Mouse (Mus musculus) brown adipose tissue, adult 24 weeks (tissue): ENCODE measurements around the gene Arfgap2. TPM values are rescaled to one million over a fixed set of nuclear protein-coding genes. Genes with fewer than 3 reads are reported as not detected.
A peak's percentile ranks its signal among the peaks of the same experiment; 100 is the strongest.

Source experiments
- H3K27ac ChIP-seq: fragments of 200-500 bp; replicated peaks from 2 replicates; pipeline ENCODE4 v1.5.1; 2012; ENCODE audit warnings: low read depth, mild to moderate bottlenecking, low read length
- H3K4me1 ChIP-seq: fragments of 200-500 bp; 2 replicates; pipeline ENCODE4 v1.6.1; 2012; ENCODE audit warnings: low read length, mixed read lengths; ENCODE audit not compliant: control insufficient read depth, insufficient read depth, insufficient read length
- H3K4me3 ChIP-seq: fragments of 200-500 bp; 2 replicates; pipeline ENCODE4 v1.5.1; 2012; ENCODE audit warnings: low read depth, mild to moderate bottlenecking, low read length, moderate library complexity; ENCODE audit not compliant: insufficient read depth
- polyA plus RNA-seq: library from polyadenylated mRNA; stranded (reverse); fragments of >200 nt; gene quantifications from 2 replicates; pipeline ENCODE4 v1.2.4, GENCODE M21; 2012; ENCODE audit not compliant: missing spikeins, insufficient read depth, insufficient read length

Gene Arfgap2
- polyA plus RNA-seq, 1 experiment: 35.6 TPM

DNA sequence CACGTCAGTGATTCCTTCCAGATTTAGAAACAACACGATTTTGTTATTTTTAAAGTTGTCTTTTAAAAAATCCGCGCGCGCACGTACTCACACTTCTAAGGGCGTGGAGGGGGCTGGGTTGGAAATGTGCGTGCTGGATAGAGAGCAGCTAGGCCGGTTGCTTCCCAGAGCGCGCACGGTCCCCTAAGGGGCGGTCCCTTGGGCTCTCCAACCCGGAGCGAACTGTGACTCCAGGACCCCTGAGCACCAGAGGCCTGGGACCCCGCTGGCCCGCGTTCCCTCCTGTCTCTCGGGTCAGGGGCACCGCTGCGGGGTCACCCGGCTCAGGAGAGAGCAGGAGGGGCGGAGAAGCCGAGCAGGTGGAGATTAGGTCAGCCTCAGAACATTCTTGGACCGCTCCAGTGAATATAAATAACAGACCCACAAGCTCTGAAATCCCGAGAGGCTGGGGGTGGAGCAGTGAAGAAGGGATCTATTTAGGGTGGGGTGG lies 9.1 kb upstream of the Arfgap2 start, which contains the start of gene Pacsin3:
Gene Pacsin3 (plus strand): TSS at position 294 of the 490 bp plus-strand sequence.
- Histone ChIP-seq H3K27ac (peak within 1 kb of the TSS; percentile 58; the same call in 1 of the 2 replicates), H3K4me1 (no peaks in the 10 kb centered on the region), H3K4me3 (peak within 1 kb of the TSS; percentile 89)

- Histone ChIP-seq H3K4me1 (no peaks in the 10 kb centered on the region), H3K4me3 (peak overlapping the region; percentile 89), H3K27ac (no peak overlapping the region)
Observed at GRCm38 (mm10) chr2:91256256-91257125, 8.3 kb upstream of the Arfgap2 start.

GRCm38 (mm10) chr2:91257126-91257980 lies 7.4 kb upstream of the Arfgap2 start:
- H3K4me1 ChIP-seq: no peaks in the 10 kb centered on the region
- no peak overlapping the region for H3K27ac ChIP-seq
- peak overlapping the region; percentile 89 for H3K4me3 ChIP-seq

DNA sequence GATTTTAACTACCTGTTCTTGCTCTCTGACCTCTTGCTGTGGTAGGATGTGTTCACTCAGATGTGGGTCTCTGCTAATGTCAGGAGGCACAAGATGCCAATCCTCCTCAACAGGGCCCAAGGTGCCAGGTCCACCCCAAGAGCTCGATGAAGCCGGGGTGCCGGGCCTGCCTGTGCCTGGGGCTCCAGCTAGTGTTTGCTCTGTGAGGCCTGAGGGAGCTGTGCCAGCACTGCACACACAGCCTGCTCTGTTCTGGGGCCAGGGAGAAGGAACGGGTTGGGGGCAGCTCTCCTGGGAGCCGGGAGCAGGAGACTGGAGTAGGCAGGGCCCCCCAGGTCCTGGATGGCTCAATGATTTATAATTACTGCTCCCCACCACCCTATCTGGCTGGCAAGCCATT lies 6.7 kb upstream of the Arfgap2 start:
- no peaks in the 10 kb centered on the region for H3K4me1 ChIP-seq
- H3K27ac ChIP-seq: no peak overlapping the region
- peak overlapping the region; percentile 89 for H3K4me3 ChIP-seq

GRCm38 (mm10) chr2:91258830-91259229 lies 5.9 kb upstream of the Arfgap2 start:
- no peaks in the 10 kb centered on the region for H3K4me1 ChIP-seq
- no peak overlapping the region for H3K4me3 ChIP-seq
- H3K27ac ChIP-seq: no peak overlapping the region

DNA sequence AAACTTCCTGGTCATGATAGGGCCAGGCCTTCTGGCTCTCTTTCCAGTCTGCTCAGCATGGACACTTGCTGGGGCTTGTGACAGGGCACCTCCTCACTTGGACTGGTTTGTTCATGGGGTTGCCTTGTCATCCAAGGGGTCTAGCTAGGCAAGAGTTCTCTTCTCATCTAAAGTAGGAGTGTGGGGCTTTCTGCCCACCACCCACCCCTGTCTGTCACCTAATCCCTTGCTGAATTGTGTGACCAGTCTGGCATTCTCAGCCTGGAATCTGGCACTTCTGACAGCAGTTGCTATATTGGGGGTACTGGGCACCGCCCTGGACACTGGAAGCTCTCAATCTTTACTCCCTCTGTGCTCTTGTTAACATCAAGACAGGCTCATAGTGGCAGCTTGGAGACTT lies 5.3 kb upstream of the Arfgap2 start:
- Histone ChIP-seq H3K4me3 (no peak overlapping the region), H3K27ac (no peak overlapping the region), H3K4me1 (no peaks in the 10 kb centered on the region)

- 0 out of 2 replicates have a peak overlapping the region, but pooled peaks have one; percentile 84 for H3K27ac ChIP-seq
- H3K4me3 ChIP-seq: peak overlapping the region; percentile 74
- no peaks in the 10 kb centered on the region for H3K4me1 ChIP-seq
Observed at GRCm38 (mm10) chr2:91263692-91264660, 798 bp upstream of the Arfgap2 start.

DNA sequence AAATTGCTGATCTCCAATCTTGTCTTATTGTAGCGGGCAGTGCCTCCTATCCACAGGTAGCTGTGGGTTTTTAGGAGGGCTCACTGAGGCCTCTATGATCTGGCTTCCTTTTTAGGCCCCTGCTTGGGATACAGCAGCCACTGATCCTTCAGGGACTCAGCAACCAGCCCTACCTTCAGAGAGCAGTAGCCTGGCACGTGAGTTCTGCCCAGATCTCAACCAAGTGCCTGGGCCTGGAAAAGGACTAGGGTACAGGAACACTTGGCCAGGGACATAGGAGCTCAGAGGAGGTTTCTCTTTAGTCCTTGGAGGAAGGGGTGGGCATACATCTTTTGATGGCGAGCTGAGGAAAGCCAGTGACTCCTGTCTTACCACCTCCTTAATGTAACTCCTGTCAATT lies 3.3 kb downstream of the Arfgap2 start:
- no peaks in the 10 kb centered on the region for H3K4me1 ChIP-seq
- H3K27ac ChIP-seq: no peak overlapping the region
- H3K4me3 ChIP-seq: no peak overlapping the region

GRCm38 (mm10) chr2:91268706-91269105 lies 3.9 kb downstream of the Arfgap2 start:
- Histone ChIP-seq H3K4me3 (no peak overlapping the region), H3K4me1 (no peaks in the 10 kb centered on the region)

GRCm38 (mm10) chr2:91269687-91270133 lies 4.9 kb downstream of the Arfgap2 start:
- no peaks in the 10 kb centered on the region for H3K4me1 ChIP-seq
- H3K27ac ChIP-seq: no peak overlapping the region
- no peak overlapping the region for H3K4me3 ChIP-seq

More at GRCm38 (mm10) chr2:91268706-91269105, 3.9 kb downstream of the Arfgap2 start:
- H3K27ac ChIP-seq: no peak overlapping the region

DNA sequence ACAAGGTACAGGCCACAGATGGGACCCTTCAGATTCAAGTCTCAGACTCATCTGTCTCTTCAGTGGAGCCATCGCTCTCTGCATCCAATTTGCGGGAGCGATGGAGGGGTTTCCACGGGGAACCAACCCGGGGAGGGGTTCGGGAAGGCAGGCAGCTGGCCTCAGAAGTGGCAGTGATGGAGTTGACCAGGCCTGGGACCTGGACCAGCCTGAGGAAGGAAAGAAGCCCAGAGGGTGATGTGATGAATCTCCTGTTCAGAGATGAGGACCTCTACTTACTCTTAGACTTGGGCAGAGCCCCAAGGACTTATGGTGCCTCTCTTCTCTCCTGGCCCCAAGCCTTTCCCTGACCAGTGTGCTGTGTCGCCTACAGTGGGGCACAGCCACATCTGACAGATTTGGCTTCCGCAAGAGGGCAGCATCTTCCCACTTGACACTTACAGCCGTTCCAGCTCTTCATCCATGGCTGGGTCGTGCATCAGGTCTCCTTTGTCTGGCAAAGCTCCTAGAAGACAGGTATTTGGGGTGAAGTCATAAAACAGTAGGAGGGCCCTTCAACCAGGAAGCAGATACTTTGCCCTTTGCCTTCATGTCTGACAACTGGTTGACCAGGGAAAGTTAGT lies 14.1 kb downstream of the Arfgap2 start:
- no peak overlapping the region for H3K4me3 ChIP-seq
- no peaks in the 10 kb centered on the region for H3K4me1 ChIP-seq
- H3K27ac ChIP-seq: no peak overlapping the region

DNA sequence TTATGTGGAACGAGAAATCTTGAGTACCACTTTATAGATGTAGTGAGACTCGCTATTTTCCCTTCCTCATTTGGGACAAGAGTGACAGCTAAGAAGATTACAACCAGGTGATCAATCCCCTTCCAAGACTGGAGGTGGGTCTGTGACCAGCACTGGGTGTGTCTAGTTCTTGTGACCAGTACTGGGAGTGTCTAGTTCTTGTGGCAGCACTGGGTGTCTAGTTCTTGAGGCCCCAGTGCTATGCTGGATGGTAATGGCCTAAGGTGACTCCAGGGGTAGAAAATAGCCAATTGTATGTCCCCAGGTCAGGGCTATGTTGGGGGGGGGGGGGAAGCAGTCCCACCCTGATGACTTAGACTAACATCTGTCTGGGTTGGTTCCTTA lies 14.6 kb downstream of the Arfgap2 start:
- Histone ChIP-seq H3K4me3 (no peak overlapping the region), H3K27ac (no peak overlapping the region), H3K4me1 (0 out of 2 replicates have a peak, but pooled peaks cover 2% of the 10 kb centered on the region)

- H3K4me3 ChIP-seq: no peak overlapping the region
- 0 out of 2 replicates have a peak, but pooled peaks cover 3% of the 10 kb centered on the region for H3K4me1 ChIP-seq
- H3K27ac ChIP-seq: no peak overlapping the region
Observed at GRCm38 (mm10) chr2:91281366-91281765, 16.6 kb downstream of the Arfgap2 start.

- no peak overlapping the region for H3K27ac ChIP-seq
- no peak overlapping the region for H3K4me3 ChIP-seq
- 0 out of 2 replicates have a peak, but pooled peaks cover 3% of the 10 kb centered on the region for H3K4me1 ChIP-seq
Observed at GRCm38 (mm10) chr2:91283972-91284371, 19.2 kb downstream of the Arfgap2 start.
